Mouse (Mus musculus) CH12.LX (cell line): ENCODE measurements around the gene Capn11.

Source experiments
- MAFK ChIP-seq: IDR thresholded peaks from 2 replicates; pipeline ENCODE4 v1.6.1; 2011; ENCODE audit warnings: low read length, improper control_type of control experiment; ENCODE audit not compliant: insufficient replicate concordance
- ZC3H11A ChIP-seq: IDR thresholded peaks from 2 replicates; pipeline ENCODE4 v1.6.1; 2012; ENCODE audit warnings: low read depth, mild to moderate bottlenecking, inconsistent platforms, low read length, improper control_type of control experiment

GRCm38 (mm10) chr17:45601325-45601724 is 57.8 kb downstream of the Capn11 start:
- no peak for TF ChIP-seq MAFK
- TF ChIP-seq ZC3H11A = no peak
